Mouse (Mus musculus) liver, adult 10 weeks (tissue): Measurements from ENCODE around the gene Syf2. TPM values are rescaled to one million over a fixed set of nuclear protein-coding genes. Genes with fewer than 3 reads are reported as not detected.

Source experiments
- polyA plus RNA-seq: library from polyadenylated mRNA; stranded (reverse); fragments of 350-450 nt; fragmentation: Illumina TruSeq; extraction: RNeasy Lipid Tissue Mini Kit (QIAGEN cat#74804); gene quantifications from one replicate; pipeline ENCODE4 v1.2.3, GENCODE M21; 2014; ENCODE audit warnings: low read depth, low replicate concordance

The Syf2 gene
- polyA plus RNA-seq: 32.1 TPM

GRCm38 (mm10) chr4:134930684-134931481 lies at the start of gene Syf2:
Syf2 (plus strand) TSS chr4:134930898.

DNA sequence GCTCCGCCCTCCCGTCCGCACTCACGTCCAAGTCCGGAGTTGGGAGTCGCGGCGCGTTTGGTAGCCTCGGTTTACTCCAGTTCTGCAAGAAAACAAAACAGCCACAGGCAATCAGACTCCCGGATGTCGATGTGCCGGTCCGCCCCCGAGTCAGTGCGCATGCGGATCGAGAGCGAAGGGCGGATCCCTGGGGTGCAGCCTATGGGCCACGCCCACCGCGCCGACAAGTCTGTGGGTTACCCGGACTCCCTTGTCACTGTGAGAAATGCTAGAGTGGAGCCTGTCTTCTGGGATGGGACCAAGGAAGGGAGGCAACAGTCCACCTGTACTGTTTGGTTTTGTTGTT lies 15.9 kb upstream of the Syf2 start, which contains the start of gene Tmem50a:
Gene Tmem50a (minus strand): TSS at position 161 of the 346 bp plus-strand sequence.

DNA sequence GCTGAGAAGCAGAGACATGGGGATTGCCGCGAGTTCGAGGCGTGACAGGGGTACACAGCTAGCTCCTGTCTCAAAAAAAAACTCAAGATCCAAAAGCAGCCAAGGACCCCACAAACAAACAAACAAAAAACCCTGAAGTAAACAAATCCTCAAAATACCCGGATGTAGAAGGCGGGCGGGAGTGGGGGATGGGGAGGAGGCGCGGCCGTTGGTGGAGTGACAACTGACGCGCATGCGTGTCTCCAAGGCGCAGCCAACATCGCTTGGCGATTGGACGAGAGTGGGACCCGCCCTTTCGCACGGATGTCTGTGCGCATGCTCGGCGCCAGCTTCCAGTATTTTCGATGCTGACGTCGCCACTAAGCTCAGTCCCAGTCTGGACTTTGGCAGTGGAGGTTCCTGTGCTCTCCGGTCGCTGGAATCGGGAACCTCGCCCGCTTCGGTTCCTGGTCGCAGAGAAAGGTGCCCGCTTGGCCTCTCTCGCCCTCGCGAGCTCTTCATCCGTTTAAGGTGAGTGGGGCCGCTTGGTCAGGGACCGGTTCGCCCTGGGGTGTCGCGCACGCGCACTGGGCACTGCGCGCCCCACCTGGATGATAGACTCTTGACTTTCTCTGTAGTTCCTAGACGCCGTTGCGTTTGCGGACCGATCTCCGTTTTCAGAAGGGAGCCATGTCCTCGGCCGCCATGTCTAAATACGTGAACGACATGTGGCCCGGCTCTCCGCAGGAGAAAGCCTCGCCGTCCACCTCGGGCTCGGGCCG lies 7.3 kb upstream of the Syf2 start, which contains the start of gene Rsrp1:
Gene Rsrp1 (plus strand): TSS at position 335 of the 761 bp plus-strand sequence.

Other genes starting within 250 kb of the Syf2 start
- 0.87 TPM for gene Man1c1, start 226.6 kb upstream of the Syf2 start, polyA plus RNA-seq
- gene Ldlrap1, start 162.9 kb upstream of the Syf2 start, polyA plus RNA-seq: 2.0 TPM
- gene Maco1, start 77.6 kb upstream of the Syf2 start, polyA plus RNA-seq: 23.4 TPM
- gene Rhd, start 66.4 kb upstream of the Syf2 start, polyA plus RNA-seq: not detected
- gene Tmem50a, start 15.9 kb upstream of the Syf2 start, polyA plus RNA-seq: 36.2 TPM
- gene Rsrp1, start 7.3 kb upstream of the Syf2 start, polyA plus RNA-seq: 613 TPM
- not detected for gene Runx3, start 189.8 kb downstream of the Syf2 start, polyA plus RNA-seq